Mouse (Mus musculus) ES-E14 (cell line): ENCODE measurements around the gene Pelo. TPM values are rescaled to one million over a fixed set of nuclear protein-coding genes. Genes with fewer than 3 reads are reported as not detected.

Experiments
- DNase-seq: peaks from one replicate; pipeline ENCODE4 v3.0.0-alpha.2; 2013; ENCODE audit warnings: low read depth, low spot score
- H3K27ac ChIP-seq: 2 replicates; pipeline ENCODE4 v1.5.1; 2012; ENCODE audit warnings: low read depth, mild to moderate bottlenecking, low read length, moderate library complexity, mixed read lengths; ENCODE audit not compliant: poor library complexity, insufficient read depth, severe bottlenecking
- H3K36me3 ChIP-seq: 2 replicates; pipeline ENCODE4 v1.6.1; 2012; ENCODE audit warnings: mild to moderate bottlenecking, low read length, moderate library complexity, mixed read lengths; ENCODE audit not compliant: control insufficient read depth, poor library complexity, insufficient read depth, severe bottlenecking
- H3K4me1 ChIP-seq, 2 experiments: fragments of 150-350 bp in 1 of 2; sonication (generic) in 1 of 2; 2 replicates each; pipeline ENCODE4 v1.6.1; 2012; ENCODE audit warnings: low read length in 2 of 2, mild to moderate bottlenecking in 1 of 2, mixed read lengths in 1 of 2; ENCODE audit not compliant: control insufficient read depth in 2 of 2, insufficient read depth in 2 of 2, poor library complexity in 1 of 2
- H3K4me3 ChIP-seq, 2 experiments: fragments of 150-350 bp in 1 of 2; sonication (generic) in 1 of 2; 2 replicates each; pipeline ENCODE4 v1.5.1; 2012; ENCODE audit warnings: low read length in 2 of 2, low read depth in 1 of 2, mild to moderate bottlenecking in 1 of 2, mixed read lengths in 1 of 2; ENCODE audit not compliant: insufficient read depth in 1 of 2, poor library complexity in 1 of 2, severe bottlenecking in 1 of 2
- H3K9ac ChIP-seq: 2 replicates; pipeline ENCODE4 v1.6.1; 2012; ENCODE audit warnings: low read depth, mild to moderate bottlenecking, low read length, mixed read lengths; ENCODE audit not compliant: poor library complexity, insufficient read depth, severe bottlenecking
- H3K9me3 ChIP-seq: fragments of 150-350 bp; sonication (generic); 2 replicates; pipeline ENCODE4 v1.6.1; 2012; ENCODE audit warnings: low read depth, mild to moderate bottlenecking, low read length; ENCODE audit not compliant: control insufficient read depth, insufficient read depth
- CHD2 ChIP-seq: IDR thresholded peaks from 2 replicates; pipeline ENCODE4 v1.6.1; 2014; ENCODE audit warnings: mild to moderate bottlenecking, low read depth, low read length, inconsistent platforms
- HCFC1 ChIP-seq: IDR thresholded peaks from 2 replicates; pipeline ENCODE4 v1.6.1; 2012; ENCODE audit warnings: low read length, inconsistent platforms, borderline replicate concordance; ENCODE audit not compliant: insufficient read depth
- MAFK ChIP-seq: IDR thresholded peaks from 2 replicates; pipeline ENCODE4 v1.6.1; 2014; ENCODE audit warnings: mild to moderate bottlenecking, low read depth, low read length, inconsistent platforms; ENCODE audit not compliant: insufficient read depth
- ZC3H11A ChIP-seq: IDR thresholded peaks from 2 replicates; pipeline ENCODE4 v1.6.1; 2012; ENCODE audit warnings: low read depth, mild to moderate bottlenecking, inconsistent platforms, low read length, borderline replicate concordance
- ZNF384 ChIP-seq: IDR thresholded peaks from 2 replicates; pipeline ENCODE4 v1.6.1; 2012; ENCODE audit warnings: low read depth, low read length, inconsistent platforms
- in situ Hi-C, 2 experiments: fragments of 600-800 bp; cut with MboI; formaldehyde crosslinking; loops; one replicate each; pipeline ENCODE4 v1.15.1; 2025; ENCODE audit warnings: low sequenced_read_pairs in 2 of 2, inconsistent platforms in 1 of 2; ENCODE audit not compliant: unreplicated experiment in 2 of 2
- total RNA-seq: library from RNA; depleted of rRNA; stranded (reverse); fragments of 300-350 nt; gene quantifications from 2 replicates; pipeline ENCODE4 v1.2.3, GENCODE M21; 2012

Pelo gene
- total RNA-seq, 1 experiment, result 24.1 TPM

- TF ChIP-seq ZC3H11A (no peak), MAFK (no peak), CHD2 (no peak), HCFC1 (no peak), ZNF384 (no peak)
- H3K27ac ChIP-seq, result no peak within 1 kb of the TSS; the same call in 1 of the 2 replicates
Measured at GRCm38 (mm10) chr13:115101355-115102191, 11.6 kb upstream of the Pelo start, which contains the start of the genes Gm49395 and Itga1. TSS of gene Gm49395 (minus strand) at chr13:115101921. TSS of gene Itga1 (minus strand) at chr13:115101964.

GRCm38 (mm10) chr13:115100381-115101177 is 10.6 kb upstream of the Pelo start:
- Histone ChIP-seq H3K27ac (no peak overlapping the region), H3K4me3 (peak overlapping the region in 1 of 2 experiments; percentile 56; a peak in 1 of 4 replicates), H3K4me1 (peaks cover 0 to 4% of the 10 kb centered on the region in 2 experiments; a peak in 1 of 4 replicates), H3K36me3 (no peaks in the 10 kb centered on the region), H3K9ac (no peak overlapping the region), H3K9me3 (no peaks in the 10 kb centered on the region)
- in situ Hi-C loops, result no loop called here
- TF ChIP-seq MAFK (no peak), CHD2 (no peak), ZC3H11A (no peak), HCFC1 (no peak), ZNF384 (no peak)
- no peak for DNase-seq

More at GRCm38 (mm10) chr13:115101355-115102191, 11.6 kb upstream of the Pelo start, which contains the start of the genes Gm49395 and Itga1:
- Histone ChIP-seq H3K36me3 (no peaks in the 10 kb centered on the region), H3K9me3 (no peaks in the 10 kb centered on the region), H3K9ac (peak within 1 kb of the TSS; percentile 49; the same call in 1 of the 2 replicates), H3K4me1 (peaks cover 0 to 2% of the 10 kb centered on the region in 2 experiments; a peak in 1 of 4 replicates), H3K4me3 (peak within 1 kb of the TSS; percentile 56 to 70)
- peak; percentile 60 for DNase-seq
- in situ Hi-C loops, result no loop called here

- no peak for TF ChIP-seq ZNF384
- no peak for TF ChIP-seq CHD2
- TF ChIP-seq HCFC1, result no peak
- no peak for TF ChIP-seq MAFK
- TF ChIP-seq ZC3H11A, result no peak
- H3K4me3 ChIP-seq, result no peak overlapping the region
Measured at GRCm38 (mm10) chr13:115099381-115099780, 9.4 kb upstream of the Pelo start.

GRCm38 (mm10) chr13:115098227-115098626 is 8.2 kb upstream of the Pelo start:
- in situ Hi-C loops, result no loop called here
- peaks cover 0 to 4% of the 10 kb centered on the region in 2 experiments; a peak in 1 of 4 replicates for H3K4me1 ChIP-seq
- H3K27ac ChIP-seq, result no peak overlapping the region
- DNase-seq, result no peak
- no peaks in the 10 kb centered on the region for H3K36me3 ChIP-seq
- H3K9me3 ChIP-seq, result no peaks in the 10 kb centered on the region
- H3K4me3 ChIP-seq, result no peak overlapping the region
- no peak for TF ChIP-seq HCFC1
- TF ChIP-seq MAFK, result no peak
- TF ChIP-seq ZNF384, result no peak
- TF ChIP-seq ZC3H11A, result no peak
- no peak for TF ChIP-seq CHD2
- H3K9ac ChIP-seq, result no peak overlapping the region

More at GRCm38 (mm10) chr13:115099381-115099780, 9.4 kb upstream of the Pelo start:
- H3K4me1 ChIP-seq, result peaks cover 0 to 4% of the 10 kb centered on the region in 2 experiments; a peak in 1 of 4 replicates
- no peak overlapping the region for H3K9ac ChIP-seq
- no peaks in the 10 kb centered on the region for H3K36me3 ChIP-seq
- H3K27ac ChIP-seq, result no peak overlapping the region
- in situ Hi-C loops, result no loop called here
- no peak for DNase-seq
- no peaks in the 10 kb centered on the region for H3K9me3 ChIP-seq
